Mouse (Mus musculus): Measurements from ENCODE around the gene Mdga1.

Gene Mdga1

GRCm38 (mm10) chr17:29970037-29970555 is at the start of gene Mdga1:
Gene Mdga1 (minus strand): TSS chr17:29970087.
- 89% methylated on average over 7 of the region's 7 CpGs for WGBS

- 73% methylated on average over 12 of the region's 12 CpGs for WGBS
Observed at GRCm38 (mm10) chr17:30018927-30019610, 49.2 kb upstream of the Mdga1 start.

- 96% methylated on average over 4 of the region's 4 CpGs for WGBS
Observed at GRCm38 (mm10) chr17:30014660-30015059, 44.8 kb upstream of the Mdga1 start.

GRCm38 (mm10) chr17:30007883-30008282 is 38.0 kb upstream of the Mdga1 start:
- WGBS, result 74% methylated on average over 6 of the region's 6 CpGs

GRCm38 (mm10) chr17:30006877-30007276 is 37.0 kb upstream of the Mdga1 start:
- WGBS, result 70% methylated on average over 2 of the region's 2 CpGs

GRCm38 (mm10) chr17:30005451-30005941 is 35.6 kb upstream of the Mdga1 start:
- WGBS, result 0% methylated on average over 19 of the region's 19 CpGs

- under 1% methylated on average over 28 of the region's 47 CpGs for WGBS
Observed at GRCm38 (mm10) chr17:30005103-30005443, 35.2 kb upstream of the Mdga1 start.

- WGBS, result under 1% methylated on average over 77 of the region's 93 CpGs
Observed at GRCm38 (mm10) chr17:30004203-30005102, 34.6 kb upstream of the Mdga1 start, which contains the start of gene Zfand3. Gene Zfand3 (plus strand): TSS chr17:30004733.

GRCm38 (mm10) chr17:29998566-29999295 is 28.8 kb upstream of the Mdga1 start:
- WGBS, result 78% methylated on average over 24 of the region's 24 CpGs

- 51% methylated on average over 7 of the region's 7 CpGs for WGBS
Observed at GRCm38 (mm10) chr17:29997726-29998125, 27.8 kb upstream of the Mdga1 start.

- WGBS, result 86% methylated on average over 5 of the region's 5 CpGs
Observed at GRCm38 (mm10) chr17:29995986-29996385, 26.1 kb upstream of the Mdga1 start.

- WGBS, result 90% methylated on average over 4 of the region's 4 CpGs
Observed at GRCm38 (mm10) chr17:29994459-29994858, 24.6 kb upstream of the Mdga1 start.

GRCm38 (mm10) chr17:29994011-29994410 is 24.1 kb upstream of the Mdga1 start:
- WGBS, result 69% methylated on average over 3 of the region's 3 CpGs

- WGBS, result 48% methylated on average over 8 of the region's 8 CpGs
Observed at GRCm38 (mm10) chr17:29993488-29993887, 23.6 kb upstream of the Mdga1 start.

GRCm38 (mm10) chr17:29990845-29991244 is 21.0 kb upstream of the Mdga1 start:
- WGBS, result 74% methylated on average over 2 of the region's 2 CpGs

GRCm38 (mm10) chr17:29990136-29990535 is 20.2 kb upstream of the Mdga1 start:
- 76% methylated on average over 3 of the region's 3 CpGs for WGBS

GRCm38 (mm10) chr17:29989653-29990052 is 19.8 kb upstream of the Mdga1 start:
- WGBS, result 92% methylated on average over 5 of the region's 5 CpGs

- 89% methylated on average over 5 of the region's 5 CpGs for WGBS
Observed at GRCm38 (mm10) chr17:29988141-29988540, 18.3 kb upstream of the Mdga1 start.

GRCm38 (mm10) chr17:29985534-29985933 is 15.6 kb upstream of the Mdga1 start:
- WGBS, result 49% methylated on average over 3 of the region's 3 CpGs

GRCm38 (mm10) chr17:29984931-29985330 is 15.0 kb upstream of the Mdga1 start:
- WGBS, result 54% methylated on average over 7 of the region's 7 CpGs

- WGBS, result 78% methylated on average over 5 of the region's 5 CpGs
Observed at GRCm38 (mm10) chr17:29983190-29983589, 13.3 kb upstream of the Mdga1 start.

- 73% methylated on average over 8 of the region's 8 CpGs for WGBS
Observed at GRCm38 (mm10) chr17:29981568-29981967, 11.7 kb upstream of the Mdga1 start.
